Mouse (Mus musculus): ENCODE data around the gene Chst15.

Chst15 gene

DNA sequence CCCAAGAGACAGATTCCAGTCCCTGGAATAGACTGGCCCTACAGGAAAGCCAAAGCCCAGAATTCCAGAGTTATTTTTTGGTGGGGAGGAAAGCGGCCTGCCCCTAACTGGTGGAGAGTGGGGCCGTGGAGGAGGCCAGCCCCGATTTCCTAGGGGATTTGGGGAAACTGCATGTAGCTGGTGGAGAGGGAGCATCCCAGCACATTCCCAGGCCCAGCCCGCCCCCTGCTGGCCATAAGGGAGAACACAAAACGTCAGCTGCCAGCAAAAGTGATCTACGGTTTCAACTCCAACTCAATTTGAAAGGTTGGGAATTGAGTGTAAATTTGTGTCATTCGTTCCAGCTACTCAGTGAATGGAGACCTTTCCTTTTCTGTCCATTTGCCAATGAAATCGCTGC, 103.6 kb downstream of the Chst15 start:
- DNase-seq = peak; percentile 16 to 17

- no peak for DNase-seq
Measured at GRCm38 (mm10) chr7:132211920-132212701, 104.9 kb downstream of the Chst15 start.

GRCm38 (mm10) chr7:132210616-132211015, 106.4 kb downstream of the Chst15 start:
- no peak for DNase-seq

DNA sequence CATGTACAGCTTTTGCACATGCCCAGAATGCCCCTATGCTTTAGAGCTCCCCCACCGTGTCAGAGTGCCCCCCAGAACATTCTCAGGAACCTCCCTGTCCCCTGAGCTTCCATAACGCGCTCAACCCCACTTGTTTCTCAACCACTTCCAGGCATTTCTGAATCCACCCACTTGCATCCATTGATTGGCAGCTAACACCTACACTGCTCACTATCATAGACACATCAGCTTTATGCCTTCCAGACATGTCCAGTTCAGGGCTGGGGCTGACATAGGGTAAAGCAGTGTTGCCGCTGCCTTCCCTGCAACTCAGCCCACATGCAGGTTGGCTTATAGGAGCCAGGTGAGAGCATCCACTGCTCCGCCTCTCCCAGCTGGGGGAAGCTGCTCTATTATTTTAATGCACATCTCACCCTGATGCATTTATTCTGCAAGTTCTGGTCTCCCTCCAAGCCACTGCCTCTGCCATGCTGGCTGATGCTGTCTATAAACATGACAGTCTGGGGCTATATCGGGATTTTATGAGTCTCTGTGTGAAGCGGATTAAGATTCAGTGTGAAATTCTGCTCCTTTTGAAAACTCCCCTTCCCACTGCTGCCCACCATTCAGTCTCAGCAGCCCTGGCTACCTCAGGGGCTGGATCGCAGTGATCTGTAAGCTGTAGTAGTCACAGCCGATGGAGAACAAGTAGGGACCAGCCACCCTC, 107.9 kb downstream of the Chst15 start:
- no peak for DNase-seq

DNA sequence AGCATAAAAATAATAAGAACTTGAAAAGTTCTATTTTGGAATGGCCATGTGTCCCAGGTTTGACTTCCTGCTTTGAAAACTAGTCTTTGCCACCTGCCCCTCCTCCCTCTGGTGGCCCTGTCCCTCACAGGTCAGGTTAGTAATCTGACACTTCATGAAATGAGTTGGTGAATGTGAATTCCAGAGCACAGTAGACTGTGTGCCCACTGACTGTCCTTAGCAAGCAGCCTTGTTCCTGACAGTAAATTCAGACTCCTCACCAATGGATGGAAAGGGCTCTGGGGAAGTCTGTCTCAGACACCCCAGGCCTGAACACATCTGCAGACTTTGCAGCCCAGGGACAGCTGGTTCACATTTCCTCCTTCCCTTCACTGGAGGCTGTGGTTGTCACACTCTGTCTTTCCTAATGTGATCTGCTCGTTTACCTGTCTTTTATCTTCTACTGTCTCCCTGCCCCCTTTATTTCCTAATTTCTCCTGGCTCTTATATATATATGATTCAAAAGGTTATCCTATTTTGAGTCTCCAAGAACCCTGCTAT, 112.9 kb downstream of the Chst15 start:
- DNase-seq = no peak

- DNase-seq = no peak
Measured at GRCm38 (mm10) chr7:132199686-132200085, 117.3 kb downstream of the Chst15 start.

- no peak for DNase-seq
Measured at GRCm38 (mm10) chr7:132198806-132199205, 118.2 kb downstream of the Chst15 start.

- no peak for DNase-seq
Measured at GRCm38 (mm10) chr7:132197817-132198475, 119.1 kb downstream of the Chst15 start.

DNA sequence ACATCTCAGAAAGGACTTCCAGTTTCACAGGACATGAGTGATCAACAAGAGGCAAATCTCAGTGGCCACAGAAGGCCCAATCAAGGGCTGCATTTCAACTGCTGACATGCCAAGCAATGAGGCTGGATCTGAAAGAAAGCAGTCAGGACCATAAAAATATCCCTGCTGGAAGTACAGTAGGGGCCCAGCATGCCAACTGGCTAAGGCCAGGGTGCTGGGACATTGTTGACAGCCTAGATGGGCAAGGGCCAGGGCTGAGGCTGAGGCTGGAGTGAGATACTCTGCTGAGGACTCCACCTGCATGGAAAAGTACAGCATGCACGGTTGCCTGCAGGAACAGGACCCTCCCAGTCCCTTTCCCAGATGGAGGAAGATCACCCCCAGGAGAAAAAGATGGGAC, 120.4 kb downstream of the Chst15 start:
- DNase-seq = no peak

DNA sequence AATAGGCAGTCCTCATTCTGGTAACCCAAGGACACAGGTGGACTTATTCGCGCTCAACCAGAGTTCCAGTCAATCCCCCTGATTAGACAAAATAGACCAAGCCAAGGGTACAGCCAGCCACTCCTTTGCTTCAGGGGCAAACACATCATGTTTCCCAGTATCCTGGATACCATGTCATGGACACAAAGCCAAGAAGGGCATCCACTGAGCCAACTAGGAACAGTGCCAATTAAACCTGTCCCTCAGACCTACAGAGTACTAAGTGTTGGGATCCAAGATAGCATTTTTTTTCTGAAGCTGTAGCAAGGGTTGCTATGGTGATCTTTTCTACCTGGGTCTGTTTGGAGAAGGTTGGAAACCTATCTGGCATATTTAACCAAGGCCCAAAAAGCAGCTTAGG, 123.4 kb downstream of the Chst15 start:
- DNase-seq = no peak

GRCm38 (mm10) chr7:132187456-132187855, 129.6 kb downstream of the Chst15 start:
- no peak for DNase-seq

Data from B cell, adult 2 months (primary cell).